Mouse (Mus musculus): ENCODE results near the gene Antxr2.

GRCm38 (mm10) chr5:98005751-98006150 lies 25.1 kb downstream of the Antxr2 start:
- TF ChIP-seq CTCF (conservative IDR thresholded peaks at IDR 0.05; ENCODE audit: insufficient read depth, insufficient read length, low read depth, low read length) (no peak), POLR2A (IDR thresholded peaks at IDR 0.05; ENCODE audit: low read depth, low read length) (no peak)

Measured in kidney, adult 2 months (tissue).